Mouse (Mus musculus): ENCODE measurements around the gene Ctnna3.

DNA sequence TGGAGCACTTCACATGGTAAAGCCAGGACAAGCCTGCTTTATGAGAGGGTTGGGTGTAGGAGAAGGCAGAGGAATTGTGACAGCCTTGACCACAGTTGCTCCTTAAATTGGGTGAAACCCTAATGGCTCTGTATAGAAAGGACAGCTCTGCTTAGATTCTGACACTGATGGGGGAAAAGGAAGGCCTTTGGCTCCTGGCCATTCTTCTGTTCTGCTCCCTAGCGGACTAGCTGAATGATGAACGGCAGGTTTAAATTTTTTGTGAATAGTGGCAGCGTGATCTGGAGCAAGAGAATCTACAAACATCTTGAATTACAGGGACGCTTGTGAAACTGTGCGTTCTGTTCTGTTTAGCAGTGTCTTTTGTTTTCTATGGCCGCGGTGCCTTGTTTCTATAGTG is 705.6 kb downstream of the Ctnna3 start:
- TF ChIP-seq CTCF (IDR thresholded peaks at IDR 0.05; ENCODE audit: low read depth, low read length) = no peak
- no peak for TF ChIP-seq POLR2A (IDR thresholded peaks at IDR 0.05; ENCODE audit: extremely low read depth, insufficient read depth, low read length)
